Mouse (Mus musculus) limb, embryonic 10.5 days (tissue): ENCODE measurements around the gene Ntmt1. TPM values are rescaled to one million over a fixed set of nuclear protein-coding genes. Genes with fewer than 3 reads are reported as not detected.

Experiments used
- DNase-seq: peaks from one replicate; pipeline ENCODE4 v3.0.0-alpha.2; 2017; ENCODE audit warnings: low spot score
- H3K27ac ChIP-seq: fragments of 300-500 bp; sonication (generic); 2 replicates; pipeline ENCODE4 v1.5.1; 2016; ENCODE audit warnings: mild to moderate bottlenecking
- H3K27me3 ChIP-seq: fragments of 300-500 bp; sonication (generic); 2 replicates; pipeline ENCODE4 v1.6.1; 2016; ENCODE audit warnings: low read depth, mild to moderate bottlenecking; ENCODE audit not compliant: poor library complexity, severe bottlenecking
- H3K36me3 ChIP-seq: fragments of 300-500 bp; sonication (generic); 2 replicates; pipeline ENCODE4 v1.6.1; 2016; ENCODE audit warnings: mild to moderate bottlenecking, moderate library complexity
- H3K4me1 ChIP-seq: fragments of 300-500 bp; sonication (generic); 2 replicates; pipeline ENCODE4 v1.6.1; 2016
- H3K4me3 ChIP-seq: fragments of 300-500 bp; sonication (generic); 2 replicates; pipeline ENCODE4 v1.5.1; 2016; ENCODE audit warnings: mild to moderate bottlenecking, moderate library complexity
- H3K9me3 ChIP-seq: fragments of 300-500 bp; sonication (generic); replicated peaks from 2 replicates; pipeline ENCODE4 v1.6.1; 2016; ENCODE audit warnings: mild to moderate bottlenecking
- WGBS: fragments of 180-500 bp; shearing (Covaris S2); methylation state at CpG from one replicate; pipeline ENCODE4 v1.1.7; 2016; 5-methylcytosine and 5-hydroxymethylcytosine counted together
- polyA plus RNA-seq: library from polyadenylated mRNA; unstranded; fragments of >200 nt; fragmentation: Nextera tagmentation; extraction: Ambion mirVana; gene quantifications from 2 replicates; pipeline ENCODE4 v1.2.1, GENCODE M21; 2016

Gene Ntmt1
- polyA plus RNA-seq, 1 experiment from 2014 or later, result 138 TPM

DNA sequence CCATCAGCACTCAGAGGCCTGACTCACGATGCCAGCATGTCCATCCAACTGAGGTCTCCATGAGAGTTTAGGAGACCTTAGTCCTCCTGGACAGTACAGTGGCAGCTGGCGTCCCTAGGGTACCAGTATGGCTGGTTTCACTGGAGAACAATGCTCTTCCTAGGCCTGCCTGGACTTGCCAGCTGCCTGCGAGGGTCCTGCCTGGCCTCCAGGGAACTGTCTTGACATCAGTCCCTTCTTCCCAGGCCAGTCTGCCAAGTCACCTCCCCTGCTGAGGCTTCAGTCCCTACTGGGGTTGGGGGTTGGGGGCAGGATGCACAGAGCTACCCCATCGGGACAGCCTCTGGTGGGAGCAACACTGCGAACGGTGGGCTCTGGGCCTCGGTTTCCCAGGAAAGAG is 15.6 kb upstream of the Ntmt1 start:
- 83% methylated on average over 7 of the region's 7 CpGs for WGBS
- H3K27ac ChIP-seq, result peak overlapping the region; percentile 66
- H3K4me1 ChIP-seq, result peaks cover 46% of the 10 kb centered on the region

DNA sequence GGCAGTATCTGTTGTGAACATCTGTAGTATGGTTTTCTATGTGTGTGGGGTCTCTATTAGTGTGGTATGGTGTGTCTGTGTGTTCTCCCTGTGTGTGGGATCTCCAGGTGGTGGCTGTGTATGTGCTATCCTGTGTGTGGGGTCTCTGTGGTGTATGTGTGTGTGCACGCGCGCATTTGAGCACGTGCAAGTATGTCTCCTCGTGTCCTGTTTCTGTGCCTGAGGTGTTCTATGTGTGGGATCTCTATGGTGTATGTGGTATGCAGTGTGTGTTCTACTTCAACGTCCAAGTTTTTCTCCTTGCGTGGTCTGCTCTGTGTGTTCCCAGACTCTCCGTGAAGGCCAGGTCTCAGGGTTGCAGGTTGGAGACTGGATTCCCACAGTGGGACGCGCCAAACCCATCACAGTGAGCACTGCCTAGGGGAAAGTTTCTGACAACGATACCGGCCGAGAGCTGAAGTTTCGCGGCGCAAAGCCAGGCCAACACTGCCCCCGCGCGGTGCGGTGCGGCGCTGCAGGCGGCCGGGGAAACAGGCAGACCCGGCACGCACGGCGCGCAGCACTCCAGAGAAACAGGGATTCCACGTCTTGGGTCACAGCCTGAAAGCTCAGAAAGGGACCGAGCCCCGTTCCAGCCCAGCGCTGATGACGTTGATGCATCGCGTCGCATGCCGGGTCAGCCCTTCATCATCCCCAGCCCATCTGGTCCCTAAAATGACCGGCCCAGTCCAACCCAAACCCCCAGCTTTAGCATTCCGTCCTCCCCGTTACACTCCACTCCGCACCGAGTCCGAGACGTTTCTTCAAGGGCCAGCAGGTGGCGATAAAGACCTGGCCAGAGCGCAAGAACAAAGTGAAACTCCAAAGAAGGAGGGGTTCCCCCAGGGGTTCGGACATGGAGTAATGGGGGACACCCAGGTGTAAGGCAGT is 13.2 kb upstream of the Ntmt1 start:
- Histone ChIP-seq H3K36me3 (no peaks in the 10 kb centered on the region), H3K9me3 (no peaks in the 10 kb centered on the region), H3K4me3 (peak overlapping the region; percentile 55), H3K4me1 (peaks cover 56% of the 10 kb centered on the region), H3K27ac (peak overlapping the region; percentile 91), H3K27me3 (peaks cover 14% of the 10 kb centered on the region)
- DNase-seq, result peak; percentile 99
- 7% methylated on average over 48 of the region's 48 CpGs for WGBS

More for the DNA sequence above, 15.6 kb upstream of the Ntmt1 start:
- no peak for DNase-seq
- Histone ChIP-seq H3K4me3 (no peak overlapping the region), H3K9me3 (no peaks in the 10 kb centered on the region), H3K27me3 (no peaks in the 10 kb centered on the region), H3K36me3 (no peaks in the 10 kb centered on the region)

DNA sequence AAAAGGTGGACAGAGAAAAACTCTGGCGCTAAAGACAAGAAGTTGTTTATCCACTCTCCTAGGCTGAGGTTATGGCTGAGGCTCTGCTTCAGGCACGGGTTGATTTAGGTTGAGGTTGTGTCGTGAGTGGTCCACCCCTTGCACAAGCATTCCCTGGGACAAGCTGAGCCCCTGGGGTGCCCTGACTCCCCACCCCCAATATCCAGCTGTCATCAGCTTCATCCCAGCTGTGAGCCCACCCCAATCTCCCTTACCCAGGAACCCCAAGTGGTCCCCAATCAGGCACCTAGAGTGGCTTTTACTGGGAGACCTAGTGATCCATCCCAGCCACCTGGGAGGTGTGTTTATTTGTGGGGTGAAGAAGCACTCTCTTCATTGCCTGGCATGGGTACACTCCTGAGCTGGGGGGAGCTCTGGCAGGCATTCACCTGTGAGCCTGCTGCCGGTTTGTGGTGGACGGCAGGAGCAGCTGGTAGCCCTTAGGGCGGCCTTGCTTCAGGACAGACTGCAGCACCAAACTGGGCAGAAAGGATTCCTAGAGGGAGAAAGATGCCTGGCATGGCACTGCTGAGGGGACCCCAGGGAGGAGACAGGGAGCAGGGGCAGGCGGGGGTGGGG is 12.2 kb upstream of the Ntmt1 start:
- Histone ChIP-seq H3K27me3 (peaks cover 24% of the 10 kb centered on the region), H3K9me3 (no peaks in the 10 kb centered on the region), H3K4me1 (peaks cover 59% of the 10 kb centered on the region), H3K4me3 (peak overlapping the region; percentile 55), H3K36me3 (no peaks in the 10 kb centered on the region), H3K27ac (peak overlapping the region; percentile 91)
- WGBS, result 59% methylated on average over 7 of the region's 7 CpGs
- DNase-seq, result no peak

DNA sequence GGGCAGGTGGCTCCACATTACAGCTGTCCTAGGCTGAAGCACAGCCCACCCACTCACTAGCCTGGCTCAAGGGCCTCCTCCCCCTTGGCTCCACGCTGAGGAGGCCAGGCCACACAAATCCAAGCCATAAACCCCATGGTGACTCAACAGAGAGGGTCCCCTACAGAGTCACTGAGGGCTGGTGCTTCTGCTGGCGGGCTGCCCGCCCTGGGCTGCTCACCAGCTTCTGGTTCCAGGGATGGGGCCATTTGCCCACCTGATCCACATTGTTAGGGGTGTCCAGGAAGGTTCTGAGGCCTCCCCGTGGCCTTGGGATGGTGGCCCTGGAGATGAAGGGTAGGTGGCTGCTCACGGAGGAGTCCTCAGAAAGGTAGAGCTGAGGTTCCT is 11.7 kb upstream of the Ntmt1 start:
- DNase-seq, result no peak
- 54% methylated on average over 5 of the region's 5 CpGs for WGBS
- Histone ChIP-seq H3K27me3 (peaks cover 29% of the 10 kb centered on the region), H3K9me3 (no peaks in the 10 kb centered on the region), H3K36me3 (no peaks in the 10 kb centered on the region), H3K4me3 (peak overlapping the region; percentile 42), H3K4me1 (peaks cover 63% of the 10 kb centered on the region), H3K27ac (peak overlapping the region; percentile 91)

DNA sequence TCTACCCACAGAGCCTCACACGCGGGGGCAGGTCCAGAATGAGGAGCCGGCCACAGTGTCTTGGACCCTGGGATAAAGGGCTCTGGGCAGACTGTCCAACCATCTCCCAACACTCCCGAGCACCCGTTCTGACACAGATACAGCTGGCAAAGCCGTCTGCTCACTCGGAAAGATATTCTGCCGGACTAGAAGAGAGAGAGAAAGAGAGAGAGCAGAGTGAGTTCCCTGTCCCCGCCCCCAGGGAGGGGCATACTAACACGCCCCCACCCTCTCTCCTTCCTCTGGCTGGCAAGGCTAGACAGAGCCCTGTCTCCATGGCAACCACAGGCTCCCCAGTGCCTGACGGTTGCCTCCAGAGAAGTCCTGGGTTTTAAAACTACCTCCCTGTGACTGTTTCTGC is 11.2 kb upstream of the Ntmt1 start:
- WGBS, result 8% methylated on average over 11 of the region's 11 CpGs
- Histone ChIP-seq H3K4me3 (peak overlapping the region; percentile 42), H3K4me1 (peaks cover 66% of the 10 kb centered on the region), H3K27ac (peak overlapping the region; percentile 91), H3K9me3 (no peaks in the 10 kb centered on the region), H3K36me3 (no peaks in the 10 kb centered on the region), H3K27me3 (peaks cover 34% of the 10 kb centered on the region)
- DNase-seq, result peak; percentile 87

DNA sequence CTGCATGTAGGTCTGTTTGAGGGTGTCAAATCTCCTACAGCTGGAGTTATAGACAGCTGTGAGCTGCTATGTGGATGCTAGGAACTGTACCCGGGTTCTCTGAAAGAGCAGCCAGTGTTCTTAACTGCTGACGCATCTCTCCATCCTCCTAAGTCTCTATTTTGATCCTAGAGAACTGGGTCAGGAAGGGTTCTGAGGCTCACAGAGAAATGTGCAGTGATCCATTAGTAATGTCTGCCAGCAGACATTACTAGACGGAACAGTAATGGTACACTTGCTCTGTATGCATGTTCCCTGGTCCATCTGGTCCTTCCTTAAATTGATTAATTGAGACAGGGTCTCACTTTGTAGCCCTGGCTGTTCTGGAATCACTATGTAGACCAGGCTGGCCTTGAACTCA is 8.2 kb upstream of the Ntmt1 start:
- Histone ChIP-seq H3K4me1 (peaks cover 63% of the 10 kb centered on the region), H3K27me3 (peaks cover 59% of the 10 kb centered on the region), H3K4me3 (no peak overlapping the region), H3K9me3 (no peaks in the 10 kb centered on the region), H3K36me3 (no peaks in the 10 kb centered on the region), H3K27ac (no peak overlapping the region)
- 82% methylated on average over 3 of the region's 3 CpGs for WGBS
- DNase-seq, result no peak

DNA sequence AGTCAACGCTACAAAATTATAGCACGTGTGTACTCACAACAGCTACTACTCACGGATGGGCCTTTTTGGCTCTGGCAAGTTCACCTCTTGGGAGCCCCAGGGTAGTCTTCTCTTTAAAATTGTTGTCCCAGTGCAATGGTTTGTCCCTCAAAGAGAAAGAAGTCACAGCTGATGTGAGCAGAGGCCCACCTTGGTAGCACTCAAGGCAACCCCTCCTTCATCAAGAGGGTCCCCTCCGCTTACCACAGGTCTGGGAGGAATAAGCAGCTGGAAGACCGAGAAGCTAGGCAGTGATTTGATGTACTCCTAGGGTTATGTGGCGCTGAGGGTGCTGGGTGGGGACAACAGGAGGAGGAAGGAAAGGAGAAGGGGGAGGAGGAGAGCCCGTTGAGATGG is 7.0 kb upstream of the Ntmt1 start:
- WGBS, result 32% methylated on average over 7 of the region's 7 CpGs
- H3K27me3 ChIP-seq, result peaks cover 59% of the 10 kb centered on the region
- H3K4me1 ChIP-seq, result peaks cover 51% of the 10 kb centered on the region
- H3K27ac ChIP-seq, result peak overlapping the region; percentile 85
- DNase-seq, result no peak
- no peaks in the 10 kb centered on the region for H3K9me3 ChIP-seq
- H3K4me3 ChIP-seq, result peak overlapping the region; percentile 63
- no peaks in the 10 kb centered on the region for H3K36me3 ChIP-seq

DNA sequence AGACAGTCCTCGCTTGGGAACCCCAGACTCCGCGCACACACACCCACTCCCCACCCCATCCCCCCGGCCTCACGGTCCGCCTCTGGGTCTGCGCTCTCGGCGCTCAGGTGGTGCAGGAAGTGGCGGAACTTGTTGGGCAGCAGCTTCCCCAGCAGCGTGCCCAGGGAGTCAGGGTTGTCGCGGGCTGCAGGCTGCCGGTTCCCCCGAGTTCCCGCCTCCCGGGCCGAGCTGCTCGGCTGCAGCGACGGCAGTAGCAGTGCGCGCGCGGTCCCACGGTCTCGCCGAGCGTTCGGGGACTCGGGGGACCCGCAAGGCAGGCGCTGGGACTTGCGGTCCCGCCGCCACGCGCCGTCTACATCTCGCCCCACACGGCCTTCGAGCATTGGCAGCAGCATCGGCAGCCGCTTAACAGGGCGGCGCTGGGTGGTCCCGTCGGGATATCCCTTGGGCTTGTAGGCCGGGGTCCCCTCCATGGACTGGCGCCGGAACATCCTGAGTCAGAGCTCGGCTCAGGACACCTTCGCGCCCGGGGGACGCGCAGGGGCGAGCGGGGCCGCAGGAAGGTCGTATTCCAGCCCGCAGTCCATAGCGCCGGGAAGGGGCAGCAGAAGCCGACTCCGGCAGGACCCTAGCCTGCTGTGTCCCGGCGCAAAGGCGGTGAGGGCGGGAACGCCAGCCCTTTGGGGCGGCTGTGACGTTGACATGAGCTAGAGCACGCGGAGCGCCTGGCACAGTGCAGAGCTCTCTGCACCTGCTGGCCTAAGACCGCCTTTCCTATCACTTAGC is 6.4 kb upstream of the Ntmt1 start:
- H3K27ac ChIP-seq, result peak overlapping the region; percentile 85
- no peaks in the 10 kb centered on the region for H3K36me3 ChIP-seq
- no peaks in the 10 kb centered on the region for H3K9me3 ChIP-seq
- H3K4me1 ChIP-seq, result peaks cover 45% of the 10 kb centered on the region
- H3K4me3 ChIP-seq, result peak overlapping the region; percentile 63
- H3K27me3 ChIP-seq, result peaks cover 59% of the 10 kb centered on the region
- under 1% methylated on average over 77 of the region's 77 CpGs for WGBS
- peak; percentile 76 for DNase-seq

DNA sequence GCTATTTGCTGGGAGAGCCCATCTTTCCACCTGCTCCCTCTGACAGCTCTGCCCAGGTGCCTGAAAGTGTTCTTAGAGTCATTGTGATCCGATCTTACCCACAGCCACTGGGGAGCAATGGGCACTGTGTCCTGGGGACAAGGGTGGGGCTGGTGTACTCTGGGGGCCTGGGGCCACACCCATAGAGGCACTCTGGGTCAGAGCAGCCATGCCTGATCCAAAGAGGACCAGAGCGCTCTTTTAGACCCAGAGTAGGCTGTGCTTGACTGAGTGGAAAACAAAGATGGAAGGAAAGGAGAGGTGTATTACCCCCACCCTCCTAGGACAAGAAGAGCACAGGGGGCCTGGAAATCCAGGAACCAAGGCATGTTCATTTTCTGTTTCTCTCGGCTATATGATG is 4.0 kb upstream of the Ntmt1 start, which contains the start of gene 1700001O22Rik:
1700001O22Rik (minus strand) TSS at position 58 of the 400 bp plus-strand sequence.
- Histone ChIP-seq H3K9me3 (no peaks in the 10 kb centered on the region), H3K4me1 (peaks cover 36% of the 10 kb centered on the region), H3K27ac (no peak within 1 kb of the TSS), H3K4me3 (no peak within 1 kb of the TSS), H3K36me3 (no peaks in the 10 kb centered on the region), H3K27me3 (peaks cover 53% of the 10 kb centered on the region)
- whole genome bisulfite sequencing, result 77% methylated on average over 3 of the region's 3 CpGs
- DNase-seq, result no peak

DNA sequence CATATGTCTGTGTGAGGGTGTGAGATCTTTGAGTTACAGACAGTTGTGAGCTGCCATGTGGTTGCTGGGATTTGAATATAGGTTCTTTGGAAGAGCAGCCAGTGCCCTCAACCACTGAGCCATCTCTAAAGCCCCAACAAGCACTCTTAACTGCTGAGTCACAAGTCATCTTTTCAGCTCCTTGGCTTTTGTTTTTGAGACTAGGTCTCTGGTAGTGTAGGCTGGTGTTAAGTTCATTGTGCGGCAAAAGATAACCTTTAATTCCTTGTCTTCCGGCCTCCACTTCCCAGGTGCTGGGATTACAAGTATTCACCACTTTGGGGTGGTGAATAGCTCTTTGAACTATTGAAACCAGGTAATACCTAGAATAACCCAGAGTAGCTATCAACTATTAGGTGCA is 1.6 kb upstream of the Ntmt1 start:
- Histone ChIP-seq H3K4me1 (peaks cover 43% of the 10 kb centered on the region), H3K36me3 (peaks cover 14% of the 10 kb centered on the region), H3K4me3 (no peak overlapping the region), H3K27ac (no peak overlapping the region), H3K9me3 (no peaks in the 10 kb centered on the region), H3K27me3 (peaks cover 29% of the 10 kb centered on the region)
- no peak for DNase-seq
- WGBS, result 92% methylated on average over 2 of the region's 2 CpGs

DNA sequence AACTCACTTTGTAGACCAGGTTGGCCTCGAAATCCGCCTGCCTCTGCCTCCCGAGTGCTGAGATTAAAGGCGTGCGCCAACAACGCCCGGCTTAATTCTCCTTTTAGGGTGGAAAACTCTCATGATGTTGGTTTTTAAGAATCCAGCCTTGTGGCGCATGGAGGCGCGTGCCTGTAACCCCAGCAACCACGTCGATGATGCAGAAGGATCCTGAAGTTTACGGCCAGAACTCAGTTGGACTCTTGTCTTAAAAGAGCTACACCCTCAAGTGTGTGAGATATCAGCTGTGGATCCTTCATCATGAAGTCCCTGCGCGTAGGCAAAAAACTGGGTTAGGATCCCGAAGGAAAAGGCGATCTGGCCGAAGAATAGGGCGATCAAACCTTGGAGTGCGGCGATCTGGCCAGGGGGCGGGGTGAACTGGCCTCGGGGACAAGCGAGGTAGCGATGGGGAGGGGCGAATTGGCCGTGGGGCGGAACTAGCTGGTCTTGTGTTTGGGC is 429 bp upstream of the Ntmt1 start:
- Histone ChIP-seq H3K9me3 (no peaks in the 10 kb centered on the region), H3K4me3 (peak overlapping the region; percentile 77), H3K4me1 (peaks cover 34% of the 10 kb centered on the region), H3K27me3 (peaks cover 17% of the 10 kb centered on the region), H3K27ac (peak overlapping the region; percentile 95), H3K36me3 (peaks cover 26% of the 10 kb centered on the region)
- 11% methylated on average over 28 of the region's 28 CpGs for WGBS
- DNase-seq, result no peak

DNA sequence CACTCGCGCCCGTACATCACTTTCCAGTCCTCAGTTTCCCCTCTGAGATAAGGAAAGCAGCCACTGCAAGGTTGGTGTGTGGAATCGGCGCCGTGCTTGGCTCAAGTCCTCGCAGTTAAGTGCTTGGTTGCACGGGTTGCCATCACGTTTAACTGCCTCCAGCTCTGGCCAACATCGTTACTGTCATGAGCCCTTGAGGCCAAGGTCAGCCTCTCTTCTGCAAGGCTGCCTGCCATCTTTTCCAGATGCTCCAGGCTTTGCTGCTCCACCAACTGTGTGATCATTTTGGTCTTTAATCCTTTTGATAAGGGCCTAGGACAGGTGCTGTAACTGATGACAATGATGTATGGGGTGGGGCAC is 650 bp downstream of the Ntmt1 start:
- Histone ChIP-seq H3K4me1 (peaks cover 34% of the 10 kb centered on the region), H3K27ac (peak overlapping the region; percentile 95), H3K36me3 (peaks cover 37% of the 10 kb centered on the region), H3K27me3 (peaks cover 7% of the 10 kb centered on the region), H3K4me3 (peak overlapping the region; percentile 77), H3K9me3 (no peaks in the 10 kb centered on the region)
- 10% methylated on average over 10 of the region's 10 CpGs for WGBS
- DNase-seq, result no peak
